Mouse (Mus musculus): Measurements from ENCODE around the gene Tmem170. TPM values are rescaled to one million over a fixed set of nuclear protein-coding genes. Genes with fewer than 3 reads are reported as not detected.

Gene Tmem170
- total RNA-seq (2023), result 2.5 TPM

DNA sequence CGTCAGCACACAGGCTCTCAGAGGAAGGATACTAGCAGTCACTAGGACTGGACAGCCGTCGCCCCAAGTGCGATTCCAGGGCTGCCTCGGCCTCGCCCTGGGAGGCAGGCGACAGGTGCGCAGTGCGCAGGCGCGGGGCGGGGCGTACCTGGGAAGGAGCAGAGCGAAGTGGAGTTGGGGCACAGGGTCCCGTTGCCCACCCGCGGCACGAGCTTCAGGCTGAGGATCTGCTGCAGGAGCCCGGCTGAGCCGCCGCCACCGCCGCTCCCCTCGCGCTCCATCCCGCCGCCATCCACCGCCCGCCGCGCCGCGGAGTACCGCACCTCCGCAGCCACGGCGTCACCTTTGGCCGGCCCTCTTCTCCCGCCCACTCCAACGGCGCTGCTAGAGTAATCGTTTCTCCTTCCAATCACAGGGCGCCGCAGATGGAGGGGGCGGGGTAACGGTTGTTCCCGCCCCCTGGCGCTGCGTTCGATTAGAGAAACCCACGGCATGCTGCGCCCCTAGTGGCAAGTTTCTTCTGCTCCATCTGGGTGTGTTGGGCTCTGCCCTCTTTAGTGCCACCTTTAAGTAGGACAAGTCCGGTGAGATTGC, at the start of gene Tmem170:
Gene Tmem170, minus strand, starts transcription at position 396 of the 594 bp plus-strand sequence.

DNA sequence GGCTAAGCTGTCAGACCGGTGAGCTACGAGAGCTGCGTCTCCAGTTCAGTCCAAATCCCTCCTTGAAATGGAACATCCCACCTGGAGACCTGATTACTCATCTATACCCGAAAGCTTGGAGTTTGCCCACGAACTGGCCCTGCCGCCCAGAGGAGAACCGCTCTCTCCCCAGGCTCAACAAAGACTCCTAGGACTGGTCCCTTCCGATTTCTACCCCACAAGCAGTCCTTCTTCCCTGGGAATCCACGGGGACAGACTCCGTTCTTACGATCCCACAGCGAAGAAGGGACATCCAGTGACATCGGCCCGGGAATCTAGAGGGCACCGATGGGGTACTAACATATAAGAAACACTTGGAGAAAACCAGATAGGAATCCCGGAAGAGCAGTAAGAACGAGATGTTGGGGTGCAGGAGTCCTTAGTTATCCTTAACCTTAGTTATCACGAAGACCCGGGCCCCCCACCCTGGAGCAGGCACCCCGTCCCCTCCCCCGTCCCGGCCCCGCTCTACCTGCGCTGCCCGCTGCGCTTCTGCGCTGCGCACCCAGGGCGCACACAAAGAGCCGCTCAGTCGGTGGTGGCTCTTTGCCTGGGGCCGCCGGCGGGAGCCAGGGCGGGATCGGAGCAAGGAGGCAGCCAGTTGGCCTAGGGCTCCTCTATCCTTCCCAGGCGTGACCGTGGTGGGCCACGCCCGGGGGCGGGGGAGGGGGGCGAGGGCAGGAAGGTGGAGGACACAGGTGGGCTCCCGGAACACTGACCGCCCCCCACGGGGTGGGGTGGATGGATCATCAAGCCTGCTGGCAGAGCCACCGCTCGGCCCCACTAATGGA, 33.3 kb upstream of the Tmem170 start, which contains the start of gene Chst5:
Gene Chst5, minus strand, starts transcription at position 827 of the 830 bp plus-strand sequence.

DNA sequence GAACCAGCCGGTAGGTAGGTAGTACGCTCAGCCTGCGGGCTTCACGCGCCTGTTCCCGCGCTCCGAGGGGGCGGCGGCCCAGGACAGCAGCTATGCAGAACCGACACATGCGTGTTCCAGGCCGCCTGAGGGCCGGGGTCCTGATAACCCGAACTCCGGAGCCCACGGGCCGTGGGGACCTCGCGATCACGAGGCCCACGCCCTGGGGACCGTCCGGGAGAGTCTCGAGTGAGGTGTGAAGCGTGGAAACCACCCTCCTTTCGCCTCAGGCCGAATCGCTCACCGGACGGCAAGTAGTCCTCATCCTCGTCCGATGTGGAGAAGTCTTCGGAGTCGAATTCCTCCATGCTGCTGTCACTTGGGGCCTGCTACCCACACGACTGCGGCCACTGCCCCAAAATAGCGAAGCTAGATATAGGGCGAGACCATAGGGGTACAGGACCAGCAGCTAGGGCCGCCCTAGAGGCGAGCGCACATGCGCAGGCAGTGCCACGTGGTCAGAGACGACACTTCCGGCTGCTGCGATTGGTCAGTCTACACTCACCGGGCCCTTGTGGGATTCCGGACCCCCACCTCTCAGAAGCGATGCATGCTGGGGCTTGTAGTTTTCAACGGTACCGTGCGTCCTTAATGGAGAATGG, 22.6 kb downstream of the Tmem170 start, which contains the start of gene Cfdp1:
Gene Cfdp1, minus strand, starts transcription at position 431 of the 641 bp plus-strand sequence.

Other genes with a start within 250 kb of the Tmem170 start
- 0.73 TPM for gene Ldhd, start 246.4 kb downstream of the Tmem170 start, total RNA-seq (2023)
- gene Zfp1, start 233.3 kb downstream of the Tmem170 start, total RNA-seq (2023), result 25.0 TPM
- 24.3 TPM for gene Ctrb1, start 185.7 kb downstream of the Tmem170 start, total RNA-seq (2023)
- not detected for gene Bcar1, start 132.9 kb downstream of the Tmem170 start, total RNA-seq (2023)
- gene Cfdp1, start 22.5 kb downstream of the Tmem170 start, total RNA-seq (2023), result 37.2 TPM
- gene Chst5, start 33.7 kb upstream of the Tmem170 start, total RNA-seq (2023), result not detected
- gene Tmem231, start 57.1 kb upstream of the Tmem170 start, total RNA-seq (2023), result 0.98 TPM
- 92.2 TPM for gene Gabarapl2, start 64.0 kb upstream of the Tmem170 start, total RNA-seq (2023)
- 4.9 TPM for gene Adat1, start 115.6 kb upstream of the Tmem170 start, total RNA-seq (2023)
- 82.9 TPM for gene Kars, start 134.6 kb upstream of the Tmem170 start, total RNA-seq (2023)
- gene Terf2ip, start 134.6 kb upstream of the Tmem170 start, total RNA-seq (2023), result 12.7 TPM
- gene Gm6793, start 138.3 kb upstream of the Tmem170 start, total RNA-seq (2023), result 0.46 TPM